Mouse (Mus musculus) c-Kit-positive CD71-positive TER-119-negative erythroid progenitor cells, embryonic 14.5 days (primary cell): ENCODE measurements around the gene Diaph3.

Source experiments
- DNase-seq: peaks from one replicate; pipeline ENCODE4 v3.0.0-alpha.2; 2013; ENCODE audit warnings: low read depth

Gene Diaph3

DNA sequence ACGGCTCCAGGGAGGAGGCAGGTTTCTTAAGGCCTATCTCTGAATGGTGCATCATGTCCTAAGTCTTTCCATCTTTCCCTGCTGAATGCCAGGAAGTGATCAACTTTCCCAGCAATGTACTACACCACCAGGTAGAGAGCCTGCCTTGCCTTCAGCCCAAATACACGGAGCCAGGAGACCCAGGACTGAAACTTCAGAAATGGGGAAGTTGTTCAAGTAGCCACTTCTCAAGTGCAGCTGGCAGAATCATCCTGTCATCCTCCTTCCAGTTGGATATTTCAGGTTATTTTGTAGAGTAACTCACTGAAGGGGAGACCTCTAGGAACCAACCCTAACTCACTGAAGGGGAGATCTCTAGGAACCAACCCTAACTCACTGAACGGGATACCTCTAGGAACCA lies 297.0 kb downstream of the Diaph3 start:
- DNase-seq, result no peak

DNA sequence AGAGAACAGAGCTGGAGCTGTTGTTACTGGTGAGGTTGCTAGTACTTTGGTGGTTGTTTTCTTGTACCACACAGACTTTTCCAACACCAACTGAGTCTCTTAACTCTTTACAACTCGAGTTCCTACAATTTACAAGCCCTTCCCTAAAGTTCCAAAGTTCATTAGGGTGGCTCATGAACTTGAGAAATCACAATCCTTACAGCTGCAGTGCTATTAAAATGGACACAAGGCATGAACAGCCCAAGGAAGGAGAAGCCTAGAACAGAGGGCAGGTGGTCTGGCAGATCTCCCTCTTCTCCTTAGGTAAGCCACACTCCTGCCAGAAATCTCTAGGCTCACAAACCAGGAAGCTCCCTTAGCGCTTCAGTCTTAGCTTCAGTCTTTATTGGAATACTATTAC lies 303.4 kb downstream of the Diaph3 start:
- no peak for DNase-seq

DNA sequence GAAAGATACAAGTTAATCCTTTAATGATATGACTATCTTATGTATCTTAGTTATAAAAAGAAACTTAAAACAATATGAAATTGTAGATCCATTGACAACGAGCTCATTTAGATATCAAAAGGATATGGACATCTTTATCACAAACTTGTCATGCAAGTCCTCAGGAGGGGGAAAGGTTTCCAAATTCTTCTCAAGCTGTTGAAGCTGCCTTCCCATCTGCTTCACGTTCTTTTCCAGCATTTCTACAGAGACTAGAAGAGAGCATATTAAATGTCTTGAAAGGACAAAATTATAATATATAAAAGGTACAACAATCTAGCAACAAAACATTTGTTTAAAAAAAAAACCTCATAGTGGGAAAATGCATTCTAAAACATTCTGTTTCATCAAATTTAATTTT lies 306.2 kb downstream of the Diaph3 start:
- DNase-seq, result no peak

DNA sequence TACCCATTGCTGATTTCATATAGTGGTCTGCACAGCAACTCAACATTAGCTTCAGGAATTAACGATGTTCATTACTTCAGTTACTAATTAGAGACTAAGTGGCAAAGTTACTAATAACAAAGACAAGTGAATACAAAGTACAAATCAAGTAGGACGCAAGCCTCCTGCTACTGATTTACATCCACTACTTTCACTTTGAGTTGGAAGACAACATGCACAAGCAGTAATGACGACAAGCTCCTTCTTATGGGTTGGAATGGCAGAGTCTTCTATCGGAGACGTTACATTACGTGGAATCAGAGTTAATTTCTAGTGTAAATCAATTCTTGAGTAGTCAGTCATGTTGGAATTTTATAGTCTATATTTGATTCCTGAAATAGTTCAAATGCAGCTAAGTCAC lies 306.8 kb downstream of the Diaph3 start:
- DNase-seq, result no peak

DNA sequence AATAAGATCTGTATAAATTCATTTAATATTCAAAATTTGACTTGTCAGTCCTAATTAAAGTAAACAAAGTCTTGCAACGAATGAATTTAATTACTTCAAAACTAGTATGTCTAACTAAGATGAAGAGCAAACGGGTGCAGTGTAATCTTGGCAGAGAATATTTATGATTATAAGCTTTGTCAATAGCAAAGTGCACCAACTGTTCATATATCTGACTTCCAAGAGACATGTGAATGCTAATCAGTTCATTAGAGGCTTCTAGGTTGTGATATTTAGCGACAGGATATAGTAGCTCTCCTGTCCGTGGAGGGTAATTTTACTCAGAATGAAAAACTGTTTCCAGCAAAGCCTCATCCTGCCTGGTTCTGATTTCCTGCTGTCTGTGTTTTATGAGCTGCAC lies 308.0 kb downstream of the Diaph3 start:
- DNase-seq, result no peak

DNA sequence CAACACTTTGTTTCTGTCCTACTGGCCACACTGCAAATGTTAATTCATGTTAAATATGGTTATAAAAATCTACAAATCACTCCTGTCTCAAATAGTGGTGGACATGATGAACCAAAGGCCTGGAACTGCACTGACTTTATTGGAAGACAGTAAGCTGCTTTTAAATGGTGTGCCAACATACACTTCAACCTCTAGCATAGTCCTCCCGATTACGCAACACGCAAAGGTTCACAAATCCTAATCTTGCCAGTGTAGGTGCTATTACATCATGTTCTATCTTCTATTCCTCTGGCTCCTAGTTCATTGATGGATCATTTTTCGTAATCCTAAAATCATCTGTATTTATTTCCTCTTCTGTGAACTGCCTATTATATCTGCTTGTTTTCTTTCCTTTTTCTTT lies 324.8 kb downstream of the Diaph3 start:
- DNase-seq, result no peak

DNA sequence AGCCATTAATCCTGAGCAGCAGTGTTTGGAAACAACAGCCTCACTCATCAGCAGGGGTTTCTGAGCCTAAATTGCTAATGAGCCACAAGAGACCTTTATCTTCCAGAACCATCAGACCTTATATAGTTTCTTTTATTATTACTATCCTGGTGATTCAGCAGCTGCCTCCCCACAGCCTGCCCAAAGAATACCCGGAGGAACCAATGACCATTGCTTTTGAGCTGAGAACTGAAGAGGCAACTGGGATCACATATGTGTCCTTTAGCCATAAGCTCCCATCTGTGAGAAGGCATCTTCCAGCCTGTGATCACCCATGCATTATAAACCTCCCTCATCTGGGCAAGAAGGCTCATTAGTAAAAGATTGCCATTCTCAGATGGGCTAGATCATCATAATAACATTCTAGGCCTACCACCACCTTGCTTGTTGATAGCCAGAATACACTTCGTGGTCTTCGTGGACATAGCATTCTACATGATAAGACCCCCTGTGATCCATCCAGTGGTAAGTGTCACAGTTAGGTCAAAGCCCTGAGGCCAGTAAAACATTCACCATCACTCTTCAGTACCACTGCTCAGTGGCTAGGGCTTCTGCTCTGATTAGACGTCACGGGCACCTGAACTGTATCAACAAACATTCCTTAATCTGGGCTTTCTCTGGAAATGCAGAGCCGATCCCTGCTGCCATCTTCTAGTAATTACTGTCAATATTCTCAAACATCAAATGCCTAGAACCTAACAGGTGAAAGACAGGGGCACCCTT lies 352.0 kb downstream of the Diaph3 start:
- no peak for DNase-seq

DNA sequence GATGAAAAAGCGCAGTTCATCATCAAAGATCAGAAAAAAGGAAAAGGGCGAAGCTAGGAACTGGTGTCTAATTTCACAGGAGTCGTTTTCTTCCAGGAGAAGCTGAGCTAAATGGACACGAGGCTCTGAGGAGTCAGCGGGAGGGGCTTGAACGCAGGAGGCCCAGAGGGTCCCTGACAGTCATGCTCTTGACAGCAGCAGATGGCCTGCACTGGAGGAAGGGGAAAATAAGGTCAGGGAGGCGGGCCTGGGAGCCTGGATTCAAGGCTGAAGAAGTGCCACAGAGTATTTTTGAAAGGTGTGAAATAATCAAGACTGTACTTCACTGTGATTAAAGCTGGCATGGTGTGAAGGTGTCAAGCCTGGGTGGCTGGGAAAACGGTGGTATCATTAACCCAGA lies 354.2 kb downstream of the Diaph3 start:
- DNase-seq, result no peak

DNA sequence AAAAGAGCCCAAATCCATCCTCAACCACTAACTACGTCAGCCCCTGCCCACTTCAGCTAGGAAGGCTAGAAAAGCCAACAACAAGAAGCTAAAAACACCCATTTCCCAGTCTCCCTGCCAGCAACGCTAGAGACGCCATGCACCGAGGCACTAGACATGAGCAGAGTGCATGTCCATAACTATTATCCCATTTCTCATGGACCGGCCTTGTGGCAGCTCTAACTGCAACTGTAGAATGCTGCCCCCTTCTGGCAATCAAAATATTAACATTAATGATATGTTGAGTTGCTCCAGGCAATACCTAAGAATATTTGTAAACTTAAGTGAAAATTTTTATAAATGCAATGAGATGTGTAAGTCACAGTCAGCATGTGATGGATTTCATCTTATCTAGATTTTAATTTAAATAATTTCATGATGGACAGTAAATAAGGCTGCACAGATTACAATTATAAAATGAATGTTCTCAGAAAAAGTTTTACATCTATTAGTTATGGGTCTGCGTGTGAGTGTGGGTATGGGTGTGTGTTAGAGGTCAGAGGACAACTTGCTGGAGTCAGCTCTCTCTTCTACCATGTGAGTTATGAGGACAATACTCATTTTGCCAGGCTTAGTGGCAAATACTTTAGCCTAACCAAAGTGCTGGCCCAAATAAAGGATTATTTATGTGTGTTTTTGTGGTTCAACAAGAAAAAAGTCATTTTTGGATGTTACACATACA lies 359.3 kb downstream of the Diaph3 start:
- DNase-seq, result peak; percentile 36

DNA sequence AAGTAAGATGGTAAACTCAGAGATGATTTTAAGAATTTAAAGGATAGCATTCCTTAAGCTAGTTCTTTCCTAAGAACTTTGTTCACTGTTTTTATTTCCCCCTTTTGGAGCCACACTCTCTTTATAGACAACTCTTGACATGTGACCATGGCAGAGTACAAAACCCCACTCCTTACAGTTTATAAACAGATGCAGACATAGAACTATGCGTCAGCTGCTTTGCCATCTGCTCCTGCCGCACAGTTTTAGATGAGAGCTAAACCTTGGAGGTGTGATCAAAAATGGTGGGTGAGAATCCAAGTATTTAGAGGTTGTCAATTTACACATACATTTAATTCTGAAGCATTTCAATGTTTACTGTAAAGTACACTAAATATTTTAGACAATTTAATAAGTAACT lies 367.7 kb downstream of the Diaph3 start:
- no peak for DNase-seq

DNA sequence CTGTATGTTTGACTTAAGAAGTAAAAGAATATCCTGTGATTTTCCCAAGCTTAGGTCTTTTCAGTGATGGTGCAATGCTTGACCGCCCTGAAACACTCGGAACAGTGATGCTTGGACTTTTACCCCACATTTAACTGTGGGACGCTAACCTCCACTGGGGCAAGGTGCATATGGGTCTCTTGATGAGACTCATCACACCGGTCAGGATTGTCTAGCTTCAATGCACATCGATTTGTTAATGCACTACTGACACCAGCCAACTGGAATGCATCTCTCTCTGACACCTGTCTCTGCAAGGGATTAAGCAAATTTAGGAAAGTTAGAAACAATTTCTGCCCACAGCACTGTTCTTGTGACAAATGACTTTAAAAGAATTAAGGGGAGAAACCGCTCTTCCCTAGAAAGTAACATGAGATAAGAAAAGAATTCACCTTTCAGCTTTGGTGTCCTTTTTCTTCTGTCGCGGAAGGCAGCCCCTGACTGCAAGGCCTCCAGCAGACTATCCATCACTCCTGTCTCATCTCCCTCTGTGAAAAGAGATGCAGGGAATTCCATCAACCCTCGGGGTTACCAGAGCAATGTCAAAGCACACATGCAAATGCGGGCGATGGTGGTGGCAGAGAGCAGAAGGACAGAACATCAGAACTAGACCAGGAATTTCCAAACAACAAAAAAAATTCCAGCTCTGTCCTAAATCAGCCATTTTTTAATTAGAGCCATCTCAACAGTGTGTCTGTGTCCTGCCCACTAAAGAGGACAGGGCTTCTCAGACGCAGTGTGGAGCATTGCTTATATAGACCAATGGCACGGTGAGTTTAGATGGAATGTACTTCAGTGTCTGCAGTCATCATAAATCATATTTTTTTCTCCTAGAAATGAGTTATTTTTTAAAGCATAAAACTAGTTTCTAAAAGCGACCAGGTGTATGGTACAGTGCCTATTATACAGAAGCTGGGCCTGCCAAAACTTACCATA lies 368.6 kb downstream of the Diaph3 start:
- DNase-seq, result no peak

DNA sequence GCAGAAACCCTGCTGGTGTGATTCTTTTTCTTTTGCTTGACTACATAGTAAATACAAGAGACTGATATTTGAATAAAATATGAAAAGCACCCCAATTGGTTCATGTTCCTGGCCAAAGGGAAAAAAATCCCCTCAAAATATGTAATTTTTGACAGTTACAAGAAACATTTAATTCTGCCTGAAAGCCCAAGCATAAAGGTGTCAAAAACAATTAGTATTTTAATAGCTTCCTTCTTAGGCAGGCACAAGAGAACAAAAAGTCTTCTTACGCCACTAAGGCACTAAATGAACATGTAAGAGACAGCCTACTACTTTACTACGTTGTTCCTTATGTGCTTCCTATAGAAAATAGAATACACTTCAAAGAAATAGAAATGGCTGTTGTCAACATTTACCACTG lies 376.7 kb downstream of the Diaph3 start:
- no peak for DNase-seq

DNA sequence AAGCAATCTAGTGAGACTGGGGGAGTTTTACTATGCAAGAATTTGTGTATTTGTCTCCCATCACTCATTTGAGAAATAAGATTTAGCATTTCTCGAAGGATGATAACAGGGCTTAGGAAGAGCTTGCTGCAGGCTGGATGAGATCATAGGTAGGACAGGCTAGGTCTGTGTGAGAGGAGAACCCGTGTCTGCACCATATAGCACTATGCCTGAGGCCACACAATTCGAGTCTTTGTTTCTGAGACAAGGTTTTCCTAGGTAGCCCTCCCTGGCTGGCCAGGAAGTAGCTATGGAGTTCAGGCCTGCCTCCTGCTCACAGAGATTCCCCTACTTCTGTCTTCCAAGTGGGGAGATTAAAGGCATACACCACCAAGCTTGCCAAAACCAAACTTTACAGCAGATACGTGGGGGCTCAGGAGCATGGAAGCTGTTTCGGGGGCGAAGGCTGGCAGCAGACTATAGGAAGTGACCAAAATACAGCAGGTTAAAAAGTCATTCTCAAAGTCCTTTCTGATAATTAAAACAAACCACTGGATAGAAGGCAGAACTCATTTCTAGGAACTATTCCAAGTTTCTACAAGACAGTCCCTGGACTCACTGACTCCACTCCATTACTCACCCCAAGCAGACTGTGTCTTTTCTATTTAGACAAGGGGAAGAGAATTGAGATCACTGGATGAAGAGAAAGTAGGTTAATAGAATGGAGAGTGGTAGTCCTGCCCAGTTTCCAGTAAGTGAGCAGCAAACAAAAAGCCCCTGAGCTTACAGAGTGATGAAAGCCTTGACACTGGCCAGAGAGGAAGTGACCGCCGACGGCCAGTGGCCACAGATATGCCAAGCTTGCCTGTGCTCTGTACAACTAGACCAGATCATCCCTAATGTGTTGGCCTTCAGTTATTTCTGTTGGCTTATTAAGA lies 383.2 kb downstream of the Diaph3 start:
- no peak for DNase-seq

DNA sequence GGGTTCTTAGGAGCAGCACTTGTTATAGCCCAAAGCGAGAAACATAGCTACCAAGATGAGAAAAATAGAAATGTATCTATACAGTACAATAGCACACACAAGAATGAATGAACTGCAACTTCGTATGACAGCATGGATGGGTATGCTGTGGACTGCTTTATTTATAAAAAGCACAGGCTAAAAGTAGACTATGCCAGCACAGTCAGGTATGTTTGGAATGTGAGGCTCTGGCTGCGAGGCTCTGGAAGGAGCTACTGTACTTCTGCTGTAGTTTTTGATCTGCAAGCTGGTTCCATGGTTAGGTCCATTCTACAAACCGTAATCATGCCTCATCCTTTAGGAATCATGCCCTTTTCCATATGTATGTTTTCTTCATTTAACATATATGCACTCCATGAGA lies 383.9 kb downstream of the Diaph3 start:
- DNase-seq, result no peak

DNA sequence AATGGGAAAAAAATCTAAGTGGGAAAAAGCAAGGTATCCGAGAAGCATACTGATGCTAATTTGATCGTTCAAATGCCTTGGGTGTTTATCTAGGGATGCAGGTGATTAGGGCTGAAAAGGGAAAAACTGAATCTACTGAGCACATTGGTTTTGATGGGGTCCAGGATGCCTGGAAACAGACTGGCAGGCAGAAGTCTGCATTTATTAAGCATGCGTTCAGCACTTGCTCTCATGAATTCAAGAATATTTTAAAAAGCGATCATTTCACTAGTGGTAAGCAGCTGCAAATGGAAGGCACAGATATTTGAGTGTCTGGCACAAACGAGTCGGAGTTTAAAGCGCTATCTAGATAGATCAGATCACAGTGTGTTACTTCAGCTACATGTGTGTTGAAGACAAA lies 390.7 kb downstream of the Diaph3 start:
- no peak for DNase-seq

DNA sequence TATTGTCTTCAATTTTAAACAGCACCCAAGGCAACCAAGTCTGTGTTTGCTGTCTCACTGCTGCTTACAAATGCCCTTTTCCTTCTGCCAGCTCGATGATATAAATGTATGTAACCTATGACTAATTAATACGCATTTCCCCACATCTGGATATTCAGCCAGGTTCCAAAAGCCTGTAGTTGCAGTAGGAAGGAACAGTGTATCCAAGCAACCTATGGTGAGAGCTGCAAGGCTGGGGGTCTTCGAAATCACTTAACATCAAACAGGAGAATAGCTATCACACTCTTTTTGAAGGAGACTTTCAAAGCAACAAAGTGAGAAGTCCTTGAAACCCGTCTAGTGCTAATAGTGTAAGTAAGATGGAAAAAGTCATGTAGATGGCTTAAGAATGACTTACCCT lies 391.6 kb downstream of the Diaph3 start:
- no peak for DNase-seq

DNA sequence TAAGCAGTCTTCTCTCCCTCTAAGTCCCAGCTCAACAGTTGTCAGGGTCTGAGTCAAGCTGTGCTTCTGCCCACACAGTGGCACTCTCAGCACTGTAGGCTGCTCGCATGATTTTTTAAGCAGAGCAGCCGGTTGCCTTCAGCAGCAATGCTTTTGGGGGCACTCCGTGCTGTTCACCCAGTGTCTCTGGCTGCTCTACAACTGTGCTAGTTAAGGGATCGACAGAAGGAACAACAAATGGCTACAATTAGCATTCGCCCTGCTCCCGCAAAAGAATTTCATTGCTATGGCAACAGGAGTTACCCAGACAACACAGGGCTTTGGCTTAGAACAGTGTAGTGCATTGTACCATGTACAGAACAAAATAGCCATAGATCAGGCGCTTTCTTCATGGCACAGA lies 392.2 kb downstream of the Diaph3 start:
- no peak for DNase-seq

DNA sequence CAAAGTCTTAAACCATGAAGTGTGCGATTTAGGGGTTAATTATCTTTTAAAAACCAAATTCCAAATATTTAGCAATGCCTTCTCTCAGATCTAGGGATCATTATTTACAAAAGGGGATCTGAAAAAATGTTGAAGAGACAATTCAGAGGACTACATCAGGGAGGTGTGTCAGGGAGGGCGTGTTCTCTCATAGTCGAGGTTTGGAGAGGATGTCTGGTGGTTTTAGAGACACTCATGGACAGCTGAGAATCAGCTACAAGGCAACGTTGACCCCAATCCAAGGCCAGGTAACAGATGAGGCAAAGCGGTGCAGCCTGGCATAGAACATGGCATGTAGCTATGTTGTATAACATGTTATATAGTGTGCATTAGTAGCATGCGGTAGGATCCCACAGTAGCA lies 396.5 kb downstream of the Diaph3 start:
- DNase-seq, result no peak

DNA sequence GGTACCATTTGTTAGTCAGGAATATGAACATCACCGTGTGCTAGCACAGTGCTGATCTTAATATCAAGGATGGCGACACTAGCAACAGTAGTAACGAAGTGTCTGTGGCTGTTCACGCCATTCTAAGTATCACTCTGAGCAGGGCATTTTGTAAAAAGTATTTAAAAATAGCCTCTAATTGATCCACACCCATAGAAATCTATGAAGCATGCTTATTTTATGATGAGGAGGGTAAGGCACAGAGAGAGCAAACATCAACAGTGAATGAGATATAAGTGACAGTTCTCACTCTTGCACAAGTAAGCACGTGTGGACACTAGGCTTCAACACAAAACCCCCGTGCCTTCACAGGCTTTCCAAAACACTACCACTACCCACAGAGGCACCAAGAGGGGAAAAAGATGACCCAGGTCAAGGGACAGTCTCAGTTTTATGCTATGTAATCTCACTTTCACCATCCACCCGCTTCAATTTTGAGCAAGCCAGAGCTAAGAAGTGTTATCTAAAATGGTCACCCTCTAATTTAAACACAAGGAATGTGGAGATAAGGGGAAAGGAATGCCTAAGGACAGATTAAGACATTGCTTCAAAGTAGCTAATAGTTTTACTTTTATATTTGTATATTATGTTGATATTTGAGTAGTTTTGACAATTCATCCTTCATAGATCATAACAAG lies 399.0 kb downstream of the Diaph3 start:
- DNase-seq, result peak; percentile 73

DNA sequence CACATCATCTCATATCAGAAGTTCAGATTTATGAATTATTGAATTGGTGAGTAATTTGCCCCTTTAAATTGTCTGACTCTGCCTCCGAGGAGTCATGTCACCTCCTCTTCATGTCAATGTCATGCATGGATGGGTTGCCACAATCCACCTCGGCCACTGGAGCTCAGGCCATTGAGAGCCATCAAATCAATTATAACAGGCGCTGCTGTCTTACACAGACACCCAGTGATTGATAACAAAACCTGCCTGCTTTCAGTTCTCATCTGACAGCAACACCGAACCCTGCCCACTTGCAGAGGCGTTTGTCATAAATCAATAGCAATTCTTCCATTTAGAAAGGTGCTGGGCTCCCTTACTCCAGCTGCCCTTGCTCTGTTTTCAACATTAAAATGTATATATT lies 402.1 kb downstream of the Diaph3 start:
- DNase-seq, result no peak

DNA sequence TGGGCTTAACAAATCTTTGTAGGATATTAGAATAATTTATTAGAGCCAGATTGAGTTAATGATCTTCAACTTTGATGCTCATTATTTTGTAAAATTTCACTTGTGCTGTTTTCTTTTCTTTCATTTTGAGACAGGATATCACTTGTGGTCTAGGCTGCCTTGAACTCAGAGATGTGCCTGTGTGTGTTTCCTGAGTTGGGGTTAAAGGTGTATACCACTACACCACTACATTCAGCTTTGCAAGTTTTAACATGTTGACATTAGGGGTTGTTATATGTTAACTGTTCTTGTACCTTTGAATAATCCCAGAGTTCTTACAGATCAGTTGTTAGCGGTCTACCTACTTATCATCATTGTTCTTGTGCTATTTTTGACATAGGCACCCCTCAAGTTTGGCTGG lies 404.4 kb downstream of the Diaph3 start:
- DNase-seq, result no peak
